In the genomic region with DNA sequence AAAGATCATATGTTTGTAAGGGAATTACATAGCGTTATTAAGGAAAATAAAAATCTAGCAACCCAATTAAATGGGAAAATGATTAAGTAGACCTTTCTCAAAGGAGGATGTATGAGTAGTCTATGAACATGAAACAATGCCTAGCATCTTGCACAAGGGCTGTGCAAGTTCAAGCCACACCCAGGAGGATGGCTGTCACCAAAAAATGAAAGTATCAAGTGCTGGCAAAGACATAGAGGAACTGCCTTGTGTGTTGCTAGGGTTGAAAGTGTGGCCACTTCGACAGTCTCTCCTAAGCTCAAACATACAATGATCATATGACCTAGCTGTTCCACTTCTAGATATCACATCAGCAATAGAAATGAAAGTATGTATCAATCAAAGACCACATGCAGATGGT, we compare ENCODE assay signal across 34 mouse cellular contexts.
"Had no signal": no experiment of that assay in that cellular context is flagged by ENCODE, and none has a peak within 500 bp of the region (broad histone marks: within the 10 kb centered on the region; RNA-seq: fewer than 3 reads in every experiment).

No protein-coding gene starts in this region.

- H3K9me3 ChIP-seq: heart, embryonic 10.5 days; heart, embryonic 12.5 days; heart, embryonic 13.5 days; heart, embryonic 15.5 days; hindbrain, embryonic 10.5 days; hindbrain, embryonic 12.5 days; hindbrain, embryonic 13.5 days; hindbrain, embryonic 15.5 days; intestine, embryonic 15.5 days; kidney, embryonic 15.5 days had no signal

- H3K4me1 ChIP-seq: heart, embryonic 10.5 days; heart, embryonic 12.5 days; heart, embryonic 13.5 days; heart, embryonic 15.5 days; hindbrain, embryonic 12.5 days; hindbrain, embryonic 13.5 days; hindbrain, embryonic 15.5 days; intestine, embryonic 15.5 days; kidney, embryonic 15.5 days had no signal

- H3K4me2 ChIP-seq: heart, embryonic 11.5 days; heart, embryonic 12.5 days; heart, embryonic 13.5 days; heart, embryonic 15.5 days; hindbrain, embryonic 12.5 days; hindbrain, embryonic 13.5 days; hindbrain, embryonic 15.5 days; intestine, embryonic 15.5 days; kidney, embryonic 15.5 days had no signal

- H3K4me3 ChIP-seq: heart, embryonic 10.5 days; heart, embryonic 12.5 days; heart, embryonic 13.5 days; heart, embryonic 15.5 days; hindbrain, embryonic 10.5 days; hindbrain, embryonic 12.5 days; hindbrain, embryonic 13.5 days; hindbrain, embryonic 15.5 days; intestine, embryonic 15.5 days; kidney, embryonic 15.5 days; layer of hippocampus, adult 2 months had no signal

- H3K9ac ChIP-seq: heart, embryonic 12.5 days; heart, embryonic 13.5 days; heart, embryonic 15.5 days; hindbrain, embryonic 12.5 days; hindbrain, embryonic 13.5 days; hindbrain, embryonic 15.5 days; intestine, embryonic 15.5 days; kidney, embryonic 15.5 days had no signal

- H3K27ac ChIP-seq: heart, embryonic 10.5 days; heart, embryonic 13.5 days; heart, embryonic 15.5 days; hindbrain, embryonic 10.5 days; hindbrain, embryonic 12.5 days; hindbrain, embryonic 13.5 days; hindbrain, embryonic 15.5 days; hindbrain, postnatal 0 days; intestine, embryonic 15.5 days; kidney, embryonic 15.5 days; kidney, postnatal 0 days; layer of hippocampus, adult 2 months had no signal

- H3K27me3 ChIP-seq: heart, embryonic 12.5 days; heart, embryonic 13.5 days; heart, embryonic 15.5 days; hindbrain, embryonic 12.5 days; hindbrain, embryonic 13.5 days; hindbrain, embryonic 15.5 days; intestine, embryonic 15.5 days; kidney, embryonic 15.5 days had no signal

- DNase-seq: heart, postnatal 10 days; heart, postnatal 14 days; heart, postnatal 36 days; heart, postnatal 4 days; kidney, adult 11 months; kidney, adult 18-20 months; kidney, adult 2 months; kidney, adult 8-10 months; kidney, adult 9 months; kidney, postnatal 10 days; kidney, postnatal 14 days; kidney, postnatal 25 days; kidney, postnatal 36 days; kidney, postnatal 4 days; layer of hippocampus, adult 9-11 months; layer of hippocampus, postnatal 36 days had no signal

- ATAC-seq: hindbrain, embryonic 16.5 days; hindbrain, postnatal 0 days; inflammation-experienced regulatory T-cells, adult 6 months; intestine, embryonic 15.5 days; intestine, embryonic 16.5 days; intestine, postnatal 0 days had no signal
